Mouse (Mus musculus) gastrocnemius, adult 8-10 months (tissue): ENCODE results near the gene Actn4. TPM values are rescaled to one million over a fixed set of nuclear protein-coding genes. Genes with fewer than 3 reads are reported as not detected.

Experiments
- DNase-seq, 2 experiments: peaks; one replicate each; pipeline ENCODE4 v3.0.0; 2022; ENCODE audit warnings: low spot score in 2 of 2
- total RNA-seq, 4 experiments: library from RNA; stranded (reverse); gene quantifications; 2 replicates each; pipeline ENCODE4 v1.2.4; 2022

Gene Actn4
- 10 to 100 TPM; 21.3 to 36.9 (median 28.2) TPM for total RNA-seq

GRCm38 (mm10) chr7:28961927-28962670, at the start of gene Actn4:
Actn4 (minus strand) TSS chr7:28962340.
- DNase-seq = peak; percentile 98

DNA sequence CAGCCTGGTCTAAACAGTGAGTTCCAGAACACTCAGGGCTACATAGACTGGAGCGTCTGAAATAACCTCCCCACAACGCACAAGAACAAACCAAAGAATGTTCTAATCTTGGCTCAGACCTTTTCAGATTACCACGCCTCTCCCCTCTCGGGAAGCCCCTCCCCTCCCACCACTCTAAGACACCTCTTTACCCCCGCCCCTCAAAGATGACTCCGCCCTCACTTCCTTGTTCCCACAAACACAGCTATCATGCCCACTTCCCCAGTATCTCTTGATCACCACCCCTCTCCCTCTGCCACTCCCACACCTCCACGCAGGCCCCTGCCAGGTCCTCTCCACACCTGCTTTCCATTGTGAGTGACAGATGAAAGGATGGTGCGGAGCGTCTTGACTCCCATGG, 46.6 kb upstream of the Actn4 start:
- DNase-seq = no peak

DNA sequence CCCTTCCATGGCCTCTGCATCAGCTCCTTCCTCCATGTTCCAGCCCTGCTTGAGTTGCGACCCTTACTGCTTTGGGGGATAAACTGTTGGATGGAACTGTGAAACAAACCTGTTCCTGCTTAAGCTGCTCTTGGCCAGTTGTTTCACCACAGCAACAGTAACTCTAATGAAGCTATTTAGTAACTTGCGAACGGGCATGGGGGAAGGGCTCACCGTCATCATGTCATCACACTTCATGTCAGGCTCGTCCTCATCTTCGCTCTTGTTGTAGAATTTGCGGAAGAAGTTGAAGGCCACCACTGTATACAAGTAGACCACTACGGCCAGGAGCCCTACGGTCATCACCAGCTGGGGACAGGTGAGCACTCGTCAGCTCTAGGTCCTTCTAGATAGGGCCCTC, 46.0 kb upstream of the Actn4 start:
- DNase-seq = no peak

DNA sequence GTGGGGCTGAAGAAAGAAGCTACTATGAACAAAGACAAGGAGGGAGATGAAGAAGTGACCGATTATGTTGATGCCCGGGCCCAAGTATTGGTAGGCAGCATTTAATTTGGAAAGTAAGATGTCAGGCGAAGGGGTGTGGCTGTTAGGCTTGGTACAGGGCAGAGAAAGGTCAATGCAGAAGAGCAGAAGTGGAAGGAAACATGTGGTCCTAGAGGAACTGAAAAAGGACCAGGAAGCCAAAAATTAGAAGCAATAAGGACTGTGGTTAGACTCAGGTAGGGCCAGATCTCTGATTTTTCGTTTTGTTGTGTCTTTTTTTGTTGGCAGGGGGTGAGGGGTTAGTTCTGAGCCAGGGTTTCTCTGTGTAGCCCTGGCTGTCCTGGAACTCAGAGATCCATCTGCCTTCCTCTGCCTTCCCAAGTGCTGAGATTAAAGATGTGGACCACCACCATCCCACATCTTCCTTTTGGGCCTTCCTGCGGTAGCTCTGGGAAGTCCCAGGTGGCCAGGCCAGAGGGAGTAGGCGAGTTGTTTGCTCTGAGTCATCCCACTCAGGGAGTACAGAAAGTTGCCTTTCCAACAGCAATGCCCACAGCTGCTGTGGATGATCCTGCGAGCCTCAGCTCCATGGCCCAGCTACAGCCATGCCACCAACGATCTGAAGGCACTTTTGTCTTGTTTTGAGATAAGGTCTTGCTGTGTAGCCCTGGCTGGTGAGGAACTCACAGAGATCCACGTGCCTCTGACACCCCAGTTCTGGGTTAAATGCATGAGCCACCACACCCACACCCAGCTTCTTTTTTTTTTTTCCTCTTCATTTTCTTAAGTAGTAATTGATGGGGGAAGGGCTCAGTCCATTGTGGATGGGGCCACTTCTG, 45.3 kb upstream of the Actn4 start:
- DNase-seq = no peak

DNA sequence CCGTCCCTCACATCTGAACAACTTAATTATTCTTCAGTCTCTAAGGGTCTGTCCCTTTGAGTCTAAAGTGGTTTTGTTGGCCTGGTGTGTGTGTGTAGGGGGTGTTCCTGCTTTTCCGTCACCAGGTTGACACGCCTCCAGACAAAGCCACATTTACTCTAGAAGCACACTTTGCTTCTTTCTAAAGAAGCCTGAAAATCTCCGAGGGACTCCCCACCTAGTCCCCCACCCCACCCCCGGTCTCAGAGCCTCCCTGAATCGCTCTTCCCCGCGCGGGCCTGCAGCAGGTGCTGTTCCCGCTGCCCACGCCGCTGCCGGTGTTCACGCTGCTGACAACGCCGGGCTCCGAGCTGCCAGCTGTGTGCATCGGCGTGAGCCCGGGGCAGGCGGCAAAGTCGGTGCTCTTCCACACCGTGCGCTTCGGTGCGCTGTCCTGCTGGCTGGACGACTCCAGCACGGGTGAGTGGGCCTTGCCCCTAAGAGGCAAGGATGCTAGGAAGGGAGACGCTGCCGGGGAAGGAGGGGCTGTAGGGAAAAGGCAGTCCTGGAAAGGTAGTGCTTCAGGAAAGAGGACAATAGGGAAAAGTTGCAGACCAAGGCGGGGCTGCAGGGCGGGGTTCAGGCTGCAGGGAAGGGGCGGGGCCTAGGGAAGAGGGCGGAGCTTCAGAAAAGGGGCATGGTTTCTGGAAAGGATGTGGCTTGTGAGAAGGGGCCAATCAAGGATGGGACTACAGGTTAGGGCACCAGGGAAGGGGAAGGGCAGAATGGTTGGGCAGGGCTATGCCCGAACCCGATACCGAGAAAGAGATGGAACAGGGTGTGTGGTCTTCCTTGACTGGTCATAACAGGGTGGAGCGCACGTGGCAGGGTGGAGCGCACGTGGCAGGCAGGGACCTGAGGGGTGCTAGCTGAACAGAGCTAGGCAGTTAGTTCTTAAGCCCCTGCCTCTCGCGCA, 38.8 kb upstream of the Actn4 start:
- DNase-seq = peak; percentile 46 to 51

GRCm38 (mm10) chr7:28993402-28993801, 31.3 kb upstream of the Actn4 start:
- DNase-seq = no peak

GRCm38 (mm10) chr7:28992997-28993396, 30.9 kb upstream of the Actn4 start:
- DNase-seq = no peak

DNA sequence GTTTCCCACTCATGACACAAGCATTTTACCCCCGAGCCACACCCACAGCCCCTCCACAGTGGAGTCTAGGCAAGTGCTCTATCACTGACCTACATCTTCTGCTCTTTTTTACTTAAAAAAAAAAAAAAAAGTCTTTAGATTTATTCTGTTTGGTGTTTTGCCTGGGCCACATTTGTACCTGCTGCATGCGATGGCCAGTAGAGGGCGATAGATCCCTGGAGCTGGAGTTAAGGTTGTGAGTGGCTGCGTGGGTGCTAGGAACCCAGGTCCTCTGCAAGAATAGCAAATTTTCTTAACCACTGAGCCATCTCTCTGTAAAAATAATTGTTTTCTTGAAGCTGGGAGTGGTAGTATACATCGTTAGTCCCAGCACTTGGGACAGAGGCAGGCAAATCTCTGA, 29.5 kb upstream of the Actn4 start:
- DNase-seq = no peak

DNA sequence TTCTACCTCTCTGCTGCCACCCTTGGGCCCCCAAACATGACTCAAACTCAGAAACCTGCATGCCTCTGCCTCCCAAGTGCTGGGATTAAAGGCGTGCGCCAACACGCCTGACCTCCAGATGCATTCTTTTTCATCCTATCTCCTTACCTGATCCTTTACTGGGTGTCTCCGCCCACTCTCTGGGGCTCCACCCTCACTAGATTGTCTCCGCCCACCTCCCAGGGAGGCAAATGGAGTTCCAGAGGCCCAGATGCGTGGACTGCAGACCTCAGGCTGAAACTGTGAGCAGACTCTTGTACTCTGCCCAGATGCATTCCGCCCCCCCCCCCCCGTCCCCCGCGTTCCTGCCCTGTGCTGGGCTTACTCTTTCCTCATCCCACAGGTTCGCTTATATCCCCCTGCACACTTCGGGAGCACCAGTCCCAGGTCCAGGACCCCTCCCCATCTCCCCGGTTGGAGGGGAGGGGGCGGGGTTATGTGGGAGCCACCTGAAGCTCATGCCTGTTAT, 28.7 kb upstream of the Actn4 start:
- DNase-seq = no peak

- no peak for DNase-seq
These were observed 23.1 kb upstream of the Actn4 start for GRCm38 (mm10) chr7:28985207-28985606.

GRCm38 (mm10) chr7:28984452-28984851, 22.3 kb upstream of the Actn4 start:
- DNase-seq = no peak

DNA sequence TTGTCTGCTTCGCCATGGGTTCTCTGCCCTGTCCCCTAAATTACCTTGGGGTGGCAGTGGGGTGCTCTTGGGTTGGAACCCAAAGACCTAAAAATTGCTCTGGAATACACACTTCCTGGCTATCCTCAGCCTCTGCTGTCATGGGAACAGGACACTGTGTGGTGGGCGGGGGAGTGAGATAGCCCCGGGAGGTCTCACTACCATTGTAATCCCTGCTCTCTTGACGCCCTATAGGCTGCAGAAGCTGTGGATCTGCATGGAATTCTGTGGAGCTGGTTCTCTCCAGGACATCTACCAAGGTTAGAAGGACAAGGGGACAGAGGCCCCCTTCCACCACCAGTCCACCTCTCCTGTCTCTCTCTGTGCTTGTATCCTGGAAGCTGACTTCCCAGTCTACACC, 21.7 kb upstream of the Actn4 start:
- DNase-seq = no peak

GRCm38 (mm10) chr7:28983141-28983564, 21.0 kb upstream of the Actn4 start:
- DNase-seq = no peak

DNA sequence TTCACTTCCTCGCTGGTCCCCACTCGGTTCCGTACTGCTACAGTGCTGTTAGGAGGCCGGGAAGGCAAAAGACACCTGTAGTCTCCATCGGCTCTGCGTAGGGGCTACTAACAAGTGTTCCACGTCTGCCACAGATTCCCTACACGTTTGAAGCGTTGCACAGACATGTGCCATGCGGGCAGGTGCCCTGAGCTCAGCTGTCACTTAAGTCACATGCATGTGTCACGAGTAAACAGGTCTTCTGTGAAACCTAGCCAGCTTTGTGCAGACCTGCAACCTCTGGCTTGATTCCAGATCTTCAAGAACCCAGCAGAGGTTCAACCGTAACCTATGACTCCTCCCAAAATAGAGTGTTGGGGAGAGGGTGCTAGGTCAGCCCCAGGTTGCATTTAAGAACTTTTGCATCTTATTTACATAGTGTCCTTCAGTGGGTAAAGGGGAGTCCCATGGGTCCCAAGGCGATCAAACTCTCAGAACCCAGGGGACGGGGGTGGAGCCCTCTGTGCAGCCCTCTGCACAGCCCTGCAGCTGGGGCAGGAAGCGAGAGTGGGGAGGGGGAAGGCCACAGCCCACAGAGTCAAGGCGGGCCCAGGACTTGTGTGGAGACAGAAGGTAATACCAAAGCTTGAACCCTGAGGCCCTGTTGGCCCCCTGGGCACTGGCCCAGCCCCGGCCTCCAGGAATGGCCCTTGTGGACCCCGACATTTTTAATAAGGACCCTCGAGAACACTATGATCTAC, 20.3 kb upstream of the Actn4 start:
- DNase-seq = no peak

DNA sequence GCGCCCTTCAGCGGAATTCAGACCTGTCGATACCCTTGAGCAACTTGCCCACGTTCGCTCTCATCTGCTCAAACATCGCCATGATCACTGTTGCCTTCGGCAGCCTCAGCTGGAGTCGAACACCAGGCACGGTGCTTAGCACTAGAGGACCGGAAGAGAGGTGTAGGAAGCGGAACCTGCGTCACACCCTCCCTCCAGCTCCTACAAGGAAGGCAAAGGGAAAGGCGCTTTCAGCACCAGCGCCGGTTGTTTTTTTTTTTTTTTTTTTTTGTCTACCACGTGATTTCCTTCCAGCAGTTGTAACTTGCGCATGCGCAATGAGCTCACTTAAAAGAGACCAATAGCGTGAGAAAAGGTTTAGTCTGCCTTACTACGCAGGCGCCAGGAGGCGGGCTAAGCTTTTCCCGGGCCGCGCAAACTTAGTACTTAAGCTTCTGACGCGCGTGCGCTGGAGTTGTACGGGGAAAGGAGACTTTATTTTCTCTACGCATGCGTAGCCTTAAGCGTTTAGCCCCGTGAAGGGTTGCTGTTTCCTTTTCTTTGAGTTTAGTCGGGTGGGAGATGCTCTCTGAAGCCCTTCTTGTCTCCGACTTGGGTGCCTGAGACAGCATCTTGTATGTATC, 19.6 kb upstream of the Actn4 start, which contains the start of the genes Eif3k and Map4k1:
Gene Eif3k, minus strand, starts transcription at position 214 of the 623 bp plus-strand sequence.
Gene Map4k1, plus strand, starts transcription at position 400 of the 623 bp plus-strand sequence.
- peak; percentile 94 to 97 for DNase-seq

GRCm38 (mm10) chr7:28977556-28977955, 15.4 kb upstream of the Actn4 start:
- no peak for DNase-seq

DNA sequence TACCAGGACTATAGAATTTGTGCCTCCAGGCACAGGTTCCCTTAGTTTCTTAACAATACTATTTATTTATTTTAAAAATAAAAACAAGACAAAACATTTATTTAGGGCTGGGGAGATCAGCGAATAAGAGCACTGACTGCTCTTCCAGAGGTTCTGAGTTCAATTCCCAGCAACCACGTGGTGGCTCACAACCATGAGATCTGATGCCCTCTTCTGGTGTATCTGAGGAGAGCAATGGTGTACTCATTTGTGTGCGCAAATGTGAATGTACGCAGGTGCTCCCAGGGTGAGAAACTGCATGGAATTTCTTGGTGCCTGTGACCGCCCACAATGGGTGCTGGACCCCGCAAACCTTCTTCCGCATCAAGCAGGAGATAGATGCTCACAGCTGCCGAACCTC, 10.9 kb upstream of the Actn4 start:
- no peak for DNase-seq

GRCm38 (mm10) chr7:28972542-28972985, 10.4 kb upstream of the Actn4 start:
- peak; percentile 52 to 63 for DNase-seq

GRCm38 (mm10) chr7:28971770-28972269, 9.7 kb upstream of the Actn4 start:
- no peak for DNase-seq

DNA sequence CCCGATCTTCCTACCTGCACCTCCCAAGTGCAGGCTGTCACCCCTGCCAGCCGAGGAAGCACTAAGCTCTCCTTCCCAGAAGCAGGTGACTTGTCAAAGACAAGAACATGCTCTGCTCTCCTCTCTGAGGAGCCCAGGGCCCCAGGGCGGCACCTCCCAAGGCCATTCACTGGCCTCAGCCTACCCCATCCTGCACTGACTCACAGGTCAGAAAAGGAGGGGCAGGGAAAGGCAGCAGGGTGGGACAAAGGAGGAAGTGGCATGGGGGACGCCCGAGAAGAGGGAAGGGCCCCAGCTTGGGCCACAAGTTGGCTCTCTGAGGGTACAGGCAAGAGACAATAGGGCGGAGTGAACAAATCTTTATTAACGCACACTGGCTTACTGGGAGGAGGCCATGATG, 8.9 kb upstream of the Actn4 start:
- DNase-seq = no peak
